Mouse (Mus musculus): Measurements from ENCODE around the gene Dock1. TPM values are rescaled to one million over a fixed set of nuclear protein-coding genes. Genes with fewer than 3 reads are reported as not detected.

The Dock1 gene
- total RNA-seq, 1 experiment from 2014 or later: 201 TPM

GRCm38 (mm10) chr7:135059071-135059470, 388.6 kb downstream of the Dock1 start:
- no peak for DNase-seq

DNA sequence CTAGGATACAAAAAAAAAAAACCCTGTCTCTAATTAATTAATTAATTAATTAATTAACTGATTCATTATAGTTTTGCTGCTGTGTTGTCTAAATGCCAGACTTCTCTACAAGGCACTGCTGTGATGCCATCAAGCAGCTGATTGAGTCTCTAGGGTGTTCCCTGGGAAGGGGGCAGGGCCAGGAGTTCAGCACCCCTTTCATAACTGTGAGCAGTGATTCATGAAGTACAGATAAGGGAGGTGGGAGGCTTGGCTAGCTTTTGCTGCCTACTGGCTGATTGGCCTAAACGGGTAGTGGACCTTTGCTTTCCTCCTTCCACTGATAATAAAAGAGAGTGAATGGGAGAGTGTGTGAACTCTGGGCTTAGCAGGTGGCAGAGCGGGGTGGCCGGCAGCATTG, 389.1 kb downstream of the Dock1 start:
- no peak for DNase-seq

GRCm38 (mm10) chr7:135063886-135064285, 393.4 kb downstream of the Dock1 start:
- no peak for DNase-seq

DNA sequence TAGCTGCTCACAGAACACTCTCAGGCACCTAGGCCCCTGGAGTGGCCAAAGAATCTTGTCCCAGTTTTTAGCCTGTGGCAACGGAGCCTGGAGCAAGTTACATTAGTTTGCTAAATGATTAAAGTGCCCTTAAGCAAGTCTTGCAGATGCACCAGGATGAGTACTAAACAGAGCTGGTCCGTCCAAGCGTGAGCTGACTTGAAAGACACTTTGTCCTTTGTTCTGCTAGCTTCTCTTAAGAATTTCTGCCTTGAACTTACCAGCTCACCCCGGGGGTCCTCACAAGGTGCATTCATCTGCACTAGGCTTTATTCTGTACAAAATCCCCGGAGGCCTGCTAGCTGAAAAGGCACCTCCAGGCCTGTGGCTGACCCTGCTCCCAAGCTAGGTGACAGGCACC, 394.8 kb downstream of the Dock1 start:
- DNase-seq: no peak

DNA sequence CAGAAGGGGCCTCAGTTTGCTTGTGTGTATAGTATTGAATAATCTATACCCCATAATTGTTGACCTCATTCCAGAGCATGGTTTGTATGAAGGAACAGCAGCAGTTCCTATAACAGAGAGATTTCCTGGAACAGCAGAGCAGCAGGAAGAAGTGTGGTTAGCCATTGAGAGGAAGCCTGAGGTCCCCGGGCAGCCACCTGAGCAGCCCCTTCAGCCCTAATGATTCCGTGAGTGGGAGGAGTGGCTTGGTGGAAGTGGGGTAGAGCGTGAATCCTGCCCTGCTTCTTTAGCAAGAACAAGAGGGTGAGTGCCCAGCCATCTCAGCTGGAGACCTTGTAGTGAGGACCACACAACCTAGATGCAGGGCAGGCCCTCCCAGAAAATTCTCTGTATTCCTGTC, 398.4 kb downstream of the Dock1 start:
- DNase-seq: no peak

- no peak for DNase-seq
These were observed 406.4 kb downstream of the Dock1 start for GRCm38 (mm10) chr7:135076904-135077303.

GRCm38 (mm10) chr7:135077340-135077739, 406.9 kb downstream of the Dock1 start:
- no peak for DNase-seq

GRCm38 (mm10) chr7:135077806-135078205, 407.4 kb downstream of the Dock1 start:
- no peak for DNase-seq

DNA sequence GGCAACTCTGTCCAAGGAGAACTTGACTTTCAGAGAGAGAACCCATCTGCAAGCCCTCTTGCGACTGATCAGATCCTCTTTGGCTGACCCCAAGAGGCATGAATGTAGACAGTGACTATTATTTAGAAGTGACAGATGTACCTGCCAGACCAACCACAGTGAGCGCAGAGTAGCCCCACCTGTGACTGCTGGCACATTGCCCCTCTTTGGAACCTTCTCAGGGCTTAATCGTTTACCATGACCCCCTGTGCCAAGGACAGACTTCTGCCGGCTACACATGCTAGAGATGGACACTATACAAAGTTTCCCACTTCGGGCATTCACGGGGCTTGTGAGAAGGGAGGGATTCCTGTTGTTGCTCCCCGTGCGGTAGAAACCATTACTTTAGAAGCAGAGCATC, 413.0 kb downstream of the Dock1 start:
- no peak for DNase-seq

GRCm38 (mm10) chr7:135084069-135084468, 413.6 kb downstream of the Dock1 start:
- no peak for DNase-seq

DNA sequence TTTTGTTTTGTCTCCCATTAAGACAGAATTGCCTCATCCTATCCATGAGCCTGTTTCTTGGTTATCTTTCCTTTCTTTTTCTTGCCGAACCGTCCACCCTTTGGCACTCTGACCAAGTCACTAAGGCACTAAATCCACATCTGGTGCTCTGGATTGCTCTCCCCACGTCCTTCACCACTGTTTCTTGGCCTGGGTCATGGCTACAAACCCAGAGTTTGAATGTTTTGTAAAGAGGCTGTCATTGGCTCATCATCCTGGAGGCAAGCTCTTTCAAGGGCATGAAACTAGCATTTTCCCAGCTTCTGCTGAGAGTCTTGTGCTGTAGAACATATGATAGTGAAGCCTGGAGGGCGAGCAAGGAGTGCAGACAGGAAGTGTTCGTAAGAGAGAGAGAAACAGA, 416.1 kb downstream of the Dock1 start:
- no peak for DNase-seq

- DNase-seq: peak; percentile 26
These were observed 419.2 kb downstream of the Dock1 start for GRCm38 (mm10) chr7:135089626-135090025.

DNA sequence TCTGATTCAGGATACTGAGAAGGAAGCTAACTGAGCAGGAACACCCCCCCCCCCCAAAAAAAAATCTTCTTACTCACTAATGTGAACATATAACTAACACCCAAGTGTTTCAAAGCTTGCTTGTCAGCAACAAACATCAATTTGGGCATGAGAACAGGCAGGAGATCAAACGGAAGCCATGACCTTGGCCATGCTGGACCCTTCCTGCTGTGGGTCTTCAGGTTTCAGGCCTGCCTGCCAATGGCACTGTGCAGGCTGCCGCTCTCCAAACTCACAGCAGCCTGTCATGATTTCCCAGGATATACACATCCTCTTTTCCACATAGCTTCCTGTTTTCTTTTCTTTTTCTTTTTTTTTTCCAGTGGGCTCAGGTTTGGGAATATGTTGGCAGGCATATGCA, 423.4 kb downstream of the Dock1 start:
- DNase-seq: no peak

DNA sequence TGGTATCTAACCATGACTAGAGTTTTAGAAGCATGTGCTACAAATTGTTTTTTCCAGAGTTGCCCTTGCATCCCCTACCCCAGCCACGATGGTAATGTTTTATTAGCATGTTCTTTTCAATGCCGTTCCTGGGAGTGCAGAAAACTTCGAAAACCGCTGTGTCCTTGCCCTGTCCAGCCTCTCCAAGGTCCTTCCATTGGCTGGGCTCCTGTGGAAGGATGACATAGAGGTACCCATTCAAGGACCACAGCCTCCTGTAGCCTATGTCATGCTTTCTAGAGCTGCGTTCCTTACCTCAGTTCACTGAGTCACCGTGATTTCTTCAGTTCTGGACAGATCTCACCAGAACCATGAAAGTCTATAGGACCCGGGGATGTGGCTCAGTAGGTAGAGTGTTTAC, 431.5 kb downstream of the Dock1 start:
- DNase-seq: peak; percentile 34

- DNase-seq: peak; percentile 86
These were observed 436.1 kb downstream of the Dock1 start for GRCm38 (mm10) chr7:135106536-135106935.

GRCm38 (mm10) chr7:135110307-135110706, 439.9 kb downstream of the Dock1 start:
- no peak for DNase-seq

GRCm38 (mm10) chr7:135125296-135126065, 455.0 kb downstream of the Dock1 start:
- no peak for DNase-seq

DNA sequence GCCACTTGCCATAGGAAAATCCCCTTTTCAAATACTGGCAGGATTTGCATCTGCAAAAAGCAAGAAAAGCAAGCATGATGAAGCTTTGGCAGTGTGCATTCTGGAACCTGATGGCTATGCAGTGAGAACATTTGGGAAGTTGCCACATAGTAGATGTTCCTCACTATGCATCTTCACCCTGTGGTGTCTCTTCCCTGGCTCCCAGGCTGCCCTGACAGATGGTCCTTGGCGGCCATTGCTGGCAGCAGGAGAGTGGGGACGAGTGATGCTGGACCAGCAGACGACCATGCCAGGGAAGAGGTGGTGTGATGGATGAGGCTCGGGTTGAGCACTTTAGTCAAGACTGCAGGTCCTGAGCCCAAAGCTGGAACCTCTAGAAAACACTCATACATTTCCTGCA, 462.0 kb downstream of the Dock1 start:
- DNase-seq: no peak

- no peak for DNase-seq
These were observed 464.2 kb downstream of the Dock1 start for GRCm38 (mm10) chr7:135134619-135135018.

GRCm38 (mm10) chr7:135139153-135139612, 468.7 kb downstream of the Dock1 start:
- no peak for DNase-seq

DNA sequence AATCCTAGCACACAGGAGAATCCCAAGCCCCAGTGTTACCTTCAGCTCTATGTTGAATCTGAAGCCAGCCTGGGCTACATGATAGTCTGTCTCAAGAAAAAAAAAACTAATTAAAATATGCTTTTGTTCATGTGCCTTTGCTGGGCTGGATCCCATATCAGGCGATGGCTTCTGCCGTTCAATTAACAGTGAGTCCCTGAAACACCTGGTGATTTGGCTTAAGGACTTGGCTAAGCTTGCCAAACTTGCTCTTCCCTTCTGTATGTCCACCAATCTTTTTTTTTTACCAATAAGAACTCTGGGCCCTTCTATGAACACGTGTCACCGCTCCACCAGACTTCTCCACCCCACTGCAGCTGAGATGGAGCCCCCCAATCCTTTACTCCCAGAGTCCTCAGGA, 474.3 kb downstream of the Dock1 start:
- no peak for DNase-seq

- no peak for DNase-seq
These were observed 480.5 kb downstream of the Dock1 start for GRCm38 (mm10) chr7:135150926-135151325.

DNA sequence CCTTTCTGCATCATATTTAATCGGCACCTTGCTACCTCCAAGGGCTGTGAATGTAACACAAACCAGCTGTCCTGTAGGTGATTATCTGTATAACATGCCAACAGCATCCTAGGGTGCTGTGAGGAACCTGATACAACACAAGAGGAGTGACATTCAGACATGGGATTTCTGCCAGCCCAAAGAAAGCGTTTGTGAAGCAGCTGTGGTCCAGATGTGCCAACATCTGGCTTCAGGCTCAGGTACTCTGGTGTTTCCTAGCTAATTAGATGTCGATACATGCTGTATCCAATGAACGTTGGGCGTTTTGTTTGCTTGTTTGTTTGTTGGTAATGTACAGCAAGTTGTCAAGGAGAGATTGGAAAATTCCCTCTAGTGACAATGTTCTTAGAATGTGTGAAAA, 487.1 kb downstream of the Dock1 start:
- DNase-seq: no peak

GRCm38 (mm10) chr7:135158381-135158780, 487.9 kb downstream of the Dock1 start:
- no peak for DNase-seq

All from adrenal gland, postnatal 25 days (tissue).